Mouse (Mus musculus) MEL (cell line): Measurements from ENCODE around the gene Ltbp2.

Source experiments
- E2F4 ChIP-seq: IDR thresholded peaks from 2 replicates; pipeline ENCODE4 v1.6.1; 2011; ENCODE audit warnings: low read depth, low read length, improper control_type of control experiment, borderline replicate concordance
- MEF2A ChIP-seq: IDR thresholded peaks from 2 replicates; pipeline ENCODE4 v1.6.1; 2014; ENCODE audit warnings: low read depth, mild to moderate bottlenecking, inconsistent platforms, low read length, improper control_type of control experiment; ENCODE audit not compliant: poor library complexity, insufficient replicate concordance, severe bottlenecking; ENCODE audit errors: extremely low read depth
- NELFE ChIP-seq: IDR thresholded peaks from 2 replicates; pipeline ENCODE4 v1.6.1; 2011; ENCODE audit warnings: low read depth, low read length, improper control_type of control experiment
- POLR2A ChIP-seq, 2 experiments: IDR thresholded peaks; 2 replicates each; pipeline ENCODE4 v1.6.1; 2011 to 2012; ENCODE audit warnings: low read length in 2 of 2, mild to moderate bottlenecking in 2 of 2, control low read depth in 1 of 2, improper control_type of control experiment in 1 of 2, low read depth in 1 of 2, moderate library complexity in 1 of 2; ENCODE audit not compliant: control insufficient read depth in 1 of 2, insufficient read depth in 1 of 2, poor library complexity in 1 of 2
- ZMIZ1 ChIP-seq: IDR thresholded peaks from 2 replicates; pipeline ENCODE4 v1.6.1; 2012; ENCODE audit warnings: low read depth, mild to moderate bottlenecking, inconsistent platforms, low read length, improper control_type of control experiment, moderate library complexity

DNA sequence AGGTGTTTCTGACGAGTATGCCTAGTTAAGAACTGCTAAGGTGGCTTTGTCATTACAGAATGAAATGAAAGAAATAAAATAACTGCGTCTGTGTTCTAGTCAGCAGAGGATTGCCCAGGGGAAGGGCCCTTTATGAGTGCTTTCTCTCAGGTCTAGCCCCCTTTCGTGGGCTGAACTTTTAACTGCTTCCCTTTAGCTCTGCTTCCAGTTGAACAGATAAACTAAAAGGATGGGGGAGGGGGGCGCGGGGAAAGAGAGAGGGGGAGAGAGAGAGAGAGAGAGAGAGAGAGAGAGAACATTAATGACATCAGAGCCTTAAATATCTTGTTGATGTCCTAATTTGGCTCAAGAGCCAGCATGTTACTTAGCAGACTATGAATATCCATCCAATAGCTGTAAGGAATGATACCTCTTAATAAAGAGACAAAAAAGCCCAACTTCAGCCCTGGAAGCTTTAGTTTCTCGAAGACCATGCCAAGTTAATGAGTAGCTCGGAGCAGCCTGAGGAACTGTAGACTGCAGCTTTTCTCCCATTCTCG lies 45.6 kb upstream of the Ltbp2 start:
- TF ChIP-seq ZMIZ1 (no peak), NELFE (no peak), MEF2A (no peak), POLR2A (IDR thresholded peaks at IDR 0.05; ENCODE audit: control insufficient read depth in 1 of 2, insufficient read depth in 1 of 2, low read depth in 1 of 2, low read length in 2 of 2, poor library complexity in 1 of 2) (no peak), E2F4 (no peak)
